Mouse (Mus musculus): ENCODE data around the gene Hadh.
A peak's percentile ranks its signal among the peaks of the same experiment; 100 is the strongest.

The Hadh gene

GRCm38 (mm10) chr3:131271157-131271556 lies 744 bp downstream of the Hadh start:
- DNase-seq (ENCODE audit: low spot score) = no peak

- DNase-seq (ENCODE audit: low spot score) = no peak
Measured at GRCm38 (mm10) chr3:131270381-131270780, 1.5 kb downstream of the Hadh start.

- DNase-seq (ENCODE audit: low spot score) = no peak
Measured at GRCm38 (mm10) chr3:131266366-131267050, 5.4 kb downstream of the Hadh start.

- DNase-seq (ENCODE audit: low spot score) = no peak
Measured at GRCm38 (mm10) chr3:131265516-131265915, 6.4 kb downstream of the Hadh start.

- no peak for DNase-seq (ENCODE audit: low spot score)
Measured at GRCm38 (mm10) chr3:131263766-131264486, 8.0 kb downstream of the Hadh start.

GRCm38 (mm10) chr3:131260418-131260817 lies 11.5 kb downstream of the Hadh start:
- DNase-seq (ENCODE audit: low spot score) = no peak

GRCm38 (mm10) chr3:131259392-131259965 lies 12.4 kb downstream of the Hadh start:
- no peak for DNase-seq (ENCODE audit: low spot score)

GRCm38 (mm10) chr3:131258921-131259320 lies 13.0 kb downstream of the Hadh start:
- DNase-seq (ENCODE audit: low spot score) = no peak

GRCm38 (mm10) chr3:131255399-131255981 lies 16.4 kb downstream of the Hadh start:
- no peak for DNase-seq (ENCODE audit: low spot score)

GRCm38 (mm10) chr3:131254991-131255390 lies 16.9 kb downstream of the Hadh start:
- DNase-seq (ENCODE audit: low spot score) = no peak

- no peak for DNase-seq (ENCODE audit: low spot score)
Measured at GRCm38 (mm10) chr3:131251601-131252000, 20.3 kb downstream of the Hadh start.

- no peak for DNase-seq (ENCODE audit: low spot score)
Measured at GRCm38 (mm10) chr3:131250978-131251377, 20.9 kb downstream of the Hadh start.

- DNase-seq (ENCODE audit: low spot score) = no peak
Measured at GRCm38 (mm10) chr3:131250283-131250682, 21.6 kb downstream of the Hadh start.

GRCm38 (mm10) chr3:131248444-131248843 lies 23.5 kb downstream of the Hadh start:
- no peak for DNase-seq (ENCODE audit: low spot score)

- DNase-seq (ENCODE audit: low spot score) = no peak
Measured at GRCm38 (mm10) chr3:131247851-131248250, 24.1 kb downstream of the Hadh start.

- no peak for DNase-seq (ENCODE audit: low spot score)
Measured at GRCm38 (mm10) chr3:131247447-131247846, 24.5 kb downstream of the Hadh start.

GRCm38 (mm10) chr3:131246579-131247046 lies 25.3 kb downstream of the Hadh start:
- no peak for DNase-seq (ENCODE audit: low spot score)

- DNase-seq (ENCODE audit: low spot score) = no peak
Measured at GRCm38 (mm10) chr3:131245766-131246578, 25.9 kb downstream of the Hadh start.

GRCm38 (mm10) chr3:131237785-131238633 lies 33.9 kb downstream of the Hadh start:
- DNase-seq (ENCODE audit: low spot score) = peak; percentile 41

GRCm38 (mm10) chr3:131237061-131237460 lies 34.8 kb downstream of the Hadh start:
- no peak for DNase-seq (ENCODE audit: low spot score)

- no peak for DNase-seq (ENCODE audit: low spot score)
Measured at GRCm38 (mm10) chr3:131228083-131228482, 43.8 kb downstream of the Hadh start.
